Mouse (Mus musculus) kidney, postnatal 0 days (tissue): ENCODE results near the gene Gm37419. TPM values are rescaled to one million over a fixed set of nuclear protein-coding genes. Genes with fewer than 3 reads are reported as not detected.

Source experiments
- ATAC-seq: fragments of 200-750 bp; cut with Nextera tagmentation; replicated peaks from 2 replicates; pipeline ENCODE4 v1.8.0; 2017; ENCODE audit warnings: low read depth, moderate number of reproducible peaks, moderate TSS enrichment, moderate library complexity; ENCODE audit not compliant: low FRiP score
- DNase-seq: peaks from one replicate; pipeline ENCODE4 v3.0.0-alpha.2; 2016; ENCODE audit warnings: low spot score
- H3K27ac ChIP-seq: fragments of 300-500 bp; sonication (generic); 2 replicates; pipeline ENCODE4 v1.5.1; 2014; ENCODE audit warnings: mild to moderate bottlenecking
- H3K27me3 ChIP-seq: fragments of 300-500 bp; sonication (generic); 2 replicates; pipeline ENCODE4 v1.6.1; 2014; ENCODE audit warnings: low read length, mixed read lengths; ENCODE audit not compliant: insufficient read depth
- H3K36me3 ChIP-seq: fragments of 300-500 bp; sonication (generic); 2 replicates; pipeline ENCODE4 v1.6.1; 2014; ENCODE audit warnings: low read length, mixed read lengths; ENCODE audit not compliant: insufficient read depth
- H3K4me1 ChIP-seq: fragments of 300-500 bp; sonication (generic); replicated peaks from 2 replicates; pipeline ENCODE4 v1.6.1; 2014; ENCODE audit warnings: antibody characterized with exemption, low read length, mixed read lengths; ENCODE audit not compliant: insufficient read depth
- H3K4me2 ChIP-seq: fragments of 300-500 bp; sonication (generic); 2 replicates; pipeline ENCODE4 v1.6.1; 2014; ENCODE audit warnings: mild to moderate bottlenecking, low read length, moderate library complexity, mixed read lengths
- H3K4me3 ChIP-seq: fragments of 300-500 bp; sonication (generic); replicated peaks from 2 replicates; pipeline ENCODE4 v1.5.1; 2014; ENCODE audit warnings: low read depth, low read length
- H3K9ac ChIP-seq: fragments of 300-500 bp; sonication (generic); 2 replicates; pipeline ENCODE4 v1.6.1; 2014; ENCODE audit warnings: low read depth, low read length
- H3K9me3 ChIP-seq: fragments of 300-500 bp; sonication (generic); replicated peaks from 2 replicates; pipeline ENCODE4 v1.6.1; 2016; ENCODE audit warnings: low read length, inconsistent platforms, mixed read lengths
- CTCF ChIP-seq: IDR thresholded peaks from 2 replicates; pipeline ENCODE4 v1.5.1; 2016; ENCODE audit warnings: antibody characterized with exemption, low read depth, mild to moderate bottlenecking, moderate library complexity
- WGBS: fragments of 180-500 bp; shearing (Covaris S2); extraction: QIAGEN DNeasy Blood & Tissue Kit; methylation state at CpG from one replicate; pipeline ENCODE4 v1.1.7; 2014; 5-methylcytosine and 5-hydroxymethylcytosine counted together
- polyA plus RNA-seq: library from polyadenylated mRNA; unstranded; fragments of >200 nt; fragmentation: Nextera tagmentation; extraction: Ambion mirVana; gene quantifications from 2 replicates; pipeline ENCODE4 v1.2.1, GENCODE M21; 2015

The Gm37419 gene
- polyA plus RNA-seq, 1 experiment from 2014 or later, result not detected

GRCm38 (mm10) chr16:23968888-23969287 lies 19.4 kb upstream of the Gm37419 start:
- no peak overlapping the region for H3K27ac ChIP-seq
- H3K27me3 ChIP-seq, result no peaks in the 10 kb centered on the region
- no peak overlapping the region for H3K4me3 ChIP-seq
- H3K9me3 ChIP-seq, result no peaks in the 10 kb centered on the region
- no peaks in the 10 kb centered on the region for H3K4me1 ChIP-seq
- no peak for DNase-seq
- no peak overlapping the region for H3K9ac ChIP-seq
- WGBS, result 76% methylated on average over 4 of the region's 4 CpGs
- H3K4me2 ChIP-seq, result no peak overlapping the region
- ATAC-seq, result no peak
- no peak for TF ChIP-seq CTCF
- no peaks in the 10 kb centered on the region for H3K36me3 ChIP-seq

GRCm38 (mm10) chr16:23969919-23970318 lies 18.4 kb upstream of the Gm37419 start:
- Histone ChIP-seq H3K9ac (no peak overlapping the region), H3K4me1 (no peaks in the 10 kb centered on the region), H3K9me3 (no peaks in the 10 kb centered on the region), H3K27ac (no peak overlapping the region), H3K36me3 (no peaks in the 10 kb centered on the region), H3K4me3 (no peak overlapping the region), H3K27me3 (no peaks in the 10 kb centered on the region), H3K4me2 (no peak overlapping the region)
- ATAC-seq (no peak), DNase-seq (no peak)
- 74% methylated on average over 14 of the region's 14 CpGs for WGBS
- TF ChIP-seq CTCF, result no peak

- no peak for TF ChIP-seq CTCF
- no peak overlapping the region for H3K4me3 ChIP-seq
- H3K4me2 ChIP-seq, result no peak overlapping the region
- H3K27ac ChIP-seq, result no peak overlapping the region
- DNase-seq (no peak), ATAC-seq (no peak)
- H3K9me3 ChIP-seq, result no peaks in the 10 kb centered on the region
- WGBS, result 72% methylated on average over 20 of the region's 20 CpGs
- H3K4me1 ChIP-seq, result no peaks in the 10 kb centered on the region
- no peak overlapping the region for H3K9ac ChIP-seq
- H3K36me3 ChIP-seq, result no peaks in the 10 kb centered on the region
- H3K27me3 ChIP-seq, result no peaks in the 10 kb centered on the region
Measured at GRCm38 (mm10) chr16:23972126-23972740, 16.0 kb upstream of the Gm37419 start.

- no peak for ATAC-seq
- no peaks in the 10 kb centered on the region for H3K36me3 ChIP-seq
- TF ChIP-seq CTCF, result no peak
- H3K9ac ChIP-seq, result no peak overlapping the region
- no peak overlapping the region for H3K4me3 ChIP-seq
- DNase-seq, result no peak
- H3K9me3 ChIP-seq, result no peaks in the 10 kb centered on the region
- H3K4me2 ChIP-seq, result no peak overlapping the region
- no peaks in the 10 kb centered on the region for H3K4me1 ChIP-seq
- H3K27me3 ChIP-seq, result no peaks in the 10 kb centered on the region
- 79% methylated on average over 11 of the region's 11 CpGs for WGBS
- H3K27ac ChIP-seq, result no peak overlapping the region
Measured at GRCm38 (mm10) chr16:23972901-23973300, 15.4 kb upstream of the Gm37419 start.

GRCm38 (mm10) chr16:23973635-23974367 lies 14.5 kb upstream of the Gm37419 start:
- Histone ChIP-seq H3K4me3 (no peak overlapping the region), H3K36me3 (no peaks in the 10 kb centered on the region), H3K4me1 (no peaks in the 10 kb centered on the region), H3K27ac (no peak overlapping the region), H3K9ac (no peak overlapping the region), H3K27me3 (no peaks in the 10 kb centered on the region), H3K4me2 (no peak overlapping the region), H3K9me3 (no peaks in the 10 kb centered on the region)
- ATAC-seq (no peak), DNase-seq (no peak)
- 90% methylated on average over 9 of the region's 9 CpGs for WGBS
- TF ChIP-seq CTCF, result no peak

GRCm38 (mm10) chr16:23976196-23976595 lies 12.1 kb upstream of the Gm37419 start:
- no peak overlapping the region for H3K4me3 ChIP-seq
- H3K9ac ChIP-seq, result no peak overlapping the region
- ATAC-seq (no peak), DNase-seq (no peak)
- H3K27me3 ChIP-seq, result peaks cover 3% of the 10 kb centered on the region; the same call in 1 of the 2 replicates
- 0 out of 2 replicates have a peak, but pooled peaks cover 3% of the 10 kb centered on the region for H3K4me1 ChIP-seq
- H3K9me3 ChIP-seq, result no peaks in the 10 kb centered on the region
- no peak overlapping the region for H3K4me2 ChIP-seq
- WGBS, result 89% methylated on average over 2 of the region's 2 CpGs
- no peak overlapping the region for H3K27ac ChIP-seq
- no peaks in the 10 kb centered on the region for H3K36me3 ChIP-seq
- no peak for TF ChIP-seq CTCF
